Mouse (Mus musculus): ENCODE measurements at regions not wholly inside any gene's neighbourhood (a gene's known extent, or its start where the extent isn't known, plus 50 kb on each side); places are given as distances from the start of the nearest gene placed in this dataset.
"Not testable (repeated sequence)": the region's sequence is repeated elsewhere in the genome, so short reads cannot be mapped to it uniquely, and the experiment has no call there.

DNA sequence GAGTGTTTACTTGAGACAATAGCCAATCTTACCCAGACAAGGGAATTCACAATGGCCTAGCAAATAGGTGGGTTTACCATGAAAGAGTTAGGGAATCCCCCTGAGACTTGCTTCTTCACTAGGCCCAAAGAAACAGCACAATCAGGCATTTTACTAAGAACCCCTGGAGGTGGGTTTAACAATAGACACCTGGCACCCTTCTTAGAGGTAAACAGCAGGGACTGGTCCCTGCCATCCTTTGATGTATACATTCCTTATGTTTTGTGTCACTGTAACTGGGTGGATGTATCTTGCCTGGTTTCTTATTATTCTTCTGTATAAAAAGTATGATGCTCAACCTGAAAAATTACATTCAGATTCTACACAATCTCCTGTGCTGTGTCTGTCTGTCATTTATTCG lies 127.7 kb upstream of the Thsd7a start:
- not testable (repeated sequence) for H3K4me2 ChIP-seq (ENCODE audit: low read depth, low read length); H3K27me3 ChIP-seq (ENCODE audit: control insufficient read depth, insufficient read depth, low read length); H3K36me3 ChIP-seq (ENCODE audit: control insufficient read depth, insufficient read depth); H3K9ac ChIP-seq (ENCODE audit: low read length); H3K4me3 ChIP-seq (ENCODE audit: low read length); H3K27ac ChIP-seq (ENCODE audit: low read length); H3K4me1 ChIP-seq (ENCODE audit: control insufficient read depth, insufficient read depth, low read length); ATAC-seq (replicated peaks; ENCODE audit: extremely low read depth, insufficient read depth, low FRiP score); H3K9me3 ChIP-seq (replicated peaks; ENCODE audit: control insufficient read depth, low read length)
- WGBS, result 78% methylated on average over 1 of the region's 1 CpGs

- Histone ChIP-seq H3K4me3 (ENCODE audit: low read length) (no peak overlapping the region), H3K36me3 (ENCODE audit: control insufficient read depth, insufficient read depth) (no peaks in the 10 kb centered on the region), H3K9ac (ENCODE audit: low read length) (no peak overlapping the region), H3K27me3 (ENCODE audit: control insufficient read depth, insufficient read depth, low read length) (no peaks in the 10 kb centered on the region), H3K9me3 (replicated peaks; ENCODE audit: control insufficient read depth, low read length) (no peaks in the 10 kb centered on the region), H3K4me1 (ENCODE audit: control insufficient read depth, insufficient read depth, low read length) (no peaks in the 10 kb centered on the region), H3K4me2 (ENCODE audit: low read depth, low read length) (no peak overlapping the region), H3K27ac (ENCODE audit: low read length) (no peak overlapping the region)
- 44% methylated on average over 4 of the region's 4 CpGs for WGBS
- ATAC-seq (replicated peaks; ENCODE audit: extremely low read depth, insufficient read depth, low FRiP score), result no peak
These were observed 127.2 kb upstream of the Thsd7a start for GRCm38 (mm10) chr6:12876366-12876765.

GRCm38 (mm10) chr6:12868251-12868650 lies 119.0 kb upstream of the Thsd7a start:
- no peak overlapping the region for H3K4me3 ChIP-seq (ENCODE audit: low read length)
- H3K4me1 ChIP-seq (ENCODE audit: control insufficient read depth, insufficient read depth, low read length), result no peaks in the 10 kb centered on the region
- H3K36me3 ChIP-seq (ENCODE audit: control insufficient read depth, insufficient read depth), result no peaks in the 10 kb centered on the region
- H3K27ac ChIP-seq (ENCODE audit: low read length), result no peak overlapping the region
- no peaks in the 10 kb centered on the region for H3K27me3 ChIP-seq (ENCODE audit: control insufficient read depth, insufficient read depth, low read length)
- H3K4me2 ChIP-seq (ENCODE audit: low read depth, low read length), result no peak overlapping the region
- no peak overlapping the region for H3K9ac ChIP-seq (ENCODE audit: low read length)
- H3K9me3 ChIP-seq (replicated peaks; ENCODE audit: control insufficient read depth, low read length), result no peaks in the 10 kb centered on the region
- WGBS, result 84% methylated on average over 4 of the region's 4 CpGs
- ATAC-seq (replicated peaks; ENCODE audit: extremely low read depth, insufficient read depth, low FRiP score), result no peak

DNA sequence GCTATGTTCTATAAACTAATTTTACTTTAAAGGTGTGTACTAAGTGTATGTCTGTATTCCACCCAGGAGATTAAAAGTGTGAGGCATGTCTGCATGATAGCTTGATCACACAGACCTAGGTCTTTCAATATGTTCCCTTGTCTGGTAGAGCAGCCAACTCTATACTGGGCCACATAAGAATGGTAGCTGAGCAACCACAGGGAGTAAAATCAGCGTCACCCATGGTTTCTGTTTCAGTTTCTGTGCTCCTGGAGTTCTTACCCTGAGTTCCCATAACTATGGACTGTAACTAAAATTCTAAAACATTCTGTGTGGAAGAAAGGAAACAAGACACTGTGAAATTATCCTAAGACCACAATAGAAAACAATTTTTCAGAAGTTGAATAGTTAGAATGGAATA lies 102.8 kb upstream of the Thsd7a start:
- ATAC-seq (replicated peaks; ENCODE audit: extremely low read depth, insufficient read depth, low FRiP score), result no peak
- Histone ChIP-seq H3K27me3 (ENCODE audit: control insufficient read depth, insufficient read depth, low read length) (no peaks in the 10 kb centered on the region), H3K4me1 (ENCODE audit: control insufficient read depth, insufficient read depth, low read length) (no peaks in the 10 kb centered on the region), H3K9me3 (replicated peaks; ENCODE audit: control insufficient read depth, low read length) (no peaks in the 10 kb centered on the region), H3K4me2 (ENCODE audit: low read depth, low read length) (no peak overlapping the region), H3K36me3 (ENCODE audit: control insufficient read depth, insufficient read depth) (no peaks in the 10 kb centered on the region), H3K4me3 (ENCODE audit: low read length) (no peak overlapping the region), H3K27ac (ENCODE audit: low read length) (no peak overlapping the region), H3K9ac (ENCODE audit: low read length) (no peak overlapping the region)
- WGBS, result 84% methylated on average over 1 of the region's 1 CpGs

DNA sequence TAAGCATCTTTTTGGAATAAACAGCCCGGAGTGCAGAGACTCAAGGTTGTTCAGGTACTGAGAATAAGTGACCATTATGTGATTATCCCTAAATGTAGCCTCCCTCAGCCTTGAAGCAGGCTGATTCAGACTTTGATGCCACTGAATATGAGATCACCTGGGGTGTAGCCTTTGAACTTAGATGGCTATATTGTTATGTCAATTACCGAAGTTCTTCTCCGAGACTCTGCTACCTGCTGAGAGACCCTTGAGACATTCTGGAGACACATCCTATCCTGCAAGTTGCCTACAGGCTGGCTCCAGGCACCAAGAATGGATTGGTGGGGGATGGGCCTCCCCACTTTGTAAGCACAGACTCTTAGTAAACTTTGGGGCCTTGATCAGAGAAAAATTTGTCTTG lies 85.9 kb upstream of the Thsd7a start:
- not testable (repeated sequence) for H3K27ac ChIP-seq (ENCODE audit: low read length); H3K4me1 ChIP-seq (ENCODE audit: control insufficient read depth, insufficient read depth, low read length); H3K4me3 ChIP-seq (ENCODE audit: low read length); ATAC-seq (replicated peaks; ENCODE audit: extremely low read depth, insufficient read depth, low FRiP score); H3K9ac ChIP-seq (ENCODE audit: low read length); H3K36me3 ChIP-seq (ENCODE audit: control insufficient read depth, insufficient read depth); H3K4me2 ChIP-seq (ENCODE audit: low read depth, low read length); H3K27me3 ChIP-seq (ENCODE audit: control insufficient read depth, insufficient read depth, low read length); H3K9me3 ChIP-seq (replicated peaks; ENCODE audit: control insufficient read depth, low read length)
- 86% methylated on average over 3 of the region's 3 CpGs for WGBS

GRCm38 (mm10) chr6:12833358-12833757 lies 84.1 kb upstream of the Thsd7a start:
- Histone ChIP-seq H3K9me3 (replicated peaks; ENCODE audit: control insufficient read depth, low read length) (no peaks in the 10 kb centered on the region; the same call in 1 of the 2 replicates), H3K4me2 (ENCODE audit: low read depth, low read length) (no peak overlapping the region), H3K27ac (ENCODE audit: low read length) (no peak overlapping the region), H3K4me1 (ENCODE audit: control insufficient read depth, insufficient read depth, low read length) (no peaks in the 10 kb centered on the region), H3K4me3 (ENCODE audit: low read length) (no peak overlapping the region), H3K27me3 (ENCODE audit: control insufficient read depth, insufficient read depth, low read length) (no peaks in the 10 kb centered on the region), H3K9ac (ENCODE audit: low read length) (no peak overlapping the region), H3K36me3 (ENCODE audit: control insufficient read depth, insufficient read depth) (no peaks in the 10 kb centered on the region)
- no peak for ATAC-seq (replicated peaks; ENCODE audit: extremely low read depth, insufficient read depth, low FRiP score)
- 66% methylated on average over 5 of the region's 5 CpGs for WGBS

DNA sequence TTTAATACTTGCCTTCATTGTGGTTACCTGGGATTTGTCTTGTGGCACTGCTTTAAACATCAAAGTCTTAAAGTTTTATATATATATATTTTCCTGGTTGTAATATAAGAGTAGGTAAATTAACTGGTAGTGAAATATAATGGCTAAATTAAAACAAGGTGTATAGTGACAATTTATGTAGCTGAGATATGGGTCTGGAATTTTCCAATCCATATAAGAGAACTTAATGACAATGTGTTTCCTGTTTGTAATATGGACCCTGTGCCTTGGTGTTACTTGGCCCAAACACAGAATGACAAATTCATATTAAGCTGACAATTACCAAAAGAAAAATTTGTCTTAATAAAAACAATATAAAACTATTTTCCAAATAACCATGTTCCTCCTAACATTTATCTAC lies 82.7 kb upstream of the Thsd7a start:
- no peaks in the 10 kb centered on the region; the same call in 1 of the 2 replicates for H3K9me3 ChIP-seq (replicated peaks; ENCODE audit: control insufficient read depth, low read length)
- no peak for ATAC-seq (replicated peaks; ENCODE audit: extremely low read depth, insufficient read depth, low FRiP score)
- H3K4me2 ChIP-seq (ENCODE audit: low read depth, low read length), result no peak overlapping the region
- H3K27me3 ChIP-seq (ENCODE audit: control insufficient read depth, insufficient read depth, low read length), result no peaks in the 10 kb centered on the region
- H3K27ac ChIP-seq (ENCODE audit: low read length), result no peak overlapping the region
- no peaks in the 10 kb centered on the region for H3K4me1 ChIP-seq (ENCODE audit: control insufficient read depth, insufficient read depth, low read length)
- no peaks in the 10 kb centered on the region for H3K36me3 ChIP-seq (ENCODE audit: control insufficient read depth, insufficient read depth)
- no peak overlapping the region for H3K9ac ChIP-seq (ENCODE audit: low read length)
- H3K4me3 ChIP-seq (ENCODE audit: low read length), result no peak overlapping the region

GRCm38 (mm10) chr6:12831485-12831884 lies 82.3 kb upstream of the Thsd7a start:
- Histone ChIP-seq H3K27ac (ENCODE audit: low read length) (no peak overlapping the region), H3K9me3 (replicated peaks; ENCODE audit: control insufficient read depth, low read length) (no peaks in the 10 kb centered on the region; the same call in 1 of the 2 replicates), H3K27me3 (ENCODE audit: control insufficient read depth, insufficient read depth, low read length) (no peaks in the 10 kb centered on the region), H3K9ac (ENCODE audit: low read length) (no peak overlapping the region), H3K4me2 (ENCODE audit: low read depth, low read length) (no peak overlapping the region), H3K4me3 (ENCODE audit: low read length) (no peak overlapping the region), H3K36me3 (ENCODE audit: control insufficient read depth, insufficient read depth) (no peaks in the 10 kb centered on the region), H3K4me1 (ENCODE audit: control insufficient read depth, insufficient read depth, low read length) (no peaks in the 10 kb centered on the region)
- WGBS, result 58% methylated on average over 2 of the region's 2 CpGs
- ATAC-seq (replicated peaks; ENCODE audit: extremely low read depth, insufficient read depth, low FRiP score), result no peak

DNA sequence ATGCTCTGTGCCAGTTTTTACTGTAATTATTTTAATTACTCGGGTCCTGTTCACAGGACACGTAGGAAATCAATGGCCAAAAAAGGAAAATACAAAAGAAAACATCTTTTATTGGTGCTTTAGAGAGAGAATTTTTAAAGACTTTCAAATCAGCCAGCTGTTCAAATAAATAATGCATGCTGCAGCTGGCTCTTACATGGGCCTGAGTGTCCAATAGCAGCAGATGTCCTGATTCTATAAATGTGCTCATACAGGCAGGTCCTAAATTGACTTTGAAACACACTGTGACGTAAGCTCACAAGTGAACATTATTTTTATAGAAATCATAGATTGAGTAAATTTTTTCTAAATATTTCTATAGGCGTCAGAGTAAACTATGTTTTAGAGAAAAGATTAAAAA lies 78.5 kb upstream of the Thsd7a start:
- Histone ChIP-seq H3K9ac (ENCODE audit: low read length) (no peak overlapping the region), H3K4me1 (ENCODE audit: control insufficient read depth, insufficient read depth, low read length) (no peaks in the 10 kb centered on the region), H3K9me3 (replicated peaks; ENCODE audit: control insufficient read depth, low read length) (no peaks in the 10 kb centered on the region), H3K4me3 (ENCODE audit: low read length) (no peak overlapping the region), H3K36me3 (ENCODE audit: control insufficient read depth, insufficient read depth) (no peaks in the 10 kb centered on the region), H3K27ac (ENCODE audit: low read length) (no peak overlapping the region), H3K4me2 (ENCODE audit: low read depth, low read length) (no peak overlapping the region), H3K27me3 (ENCODE audit: control insufficient read depth, insufficient read depth, low read length) (no peaks in the 10 kb centered on the region)
- 69% methylated on average over 4 of the region's 4 CpGs for WGBS
- no peak for ATAC-seq (replicated peaks; ENCODE audit: extremely low read depth, insufficient read depth, low FRiP score)

Data from heart, embryonic 16.5 days (tissue).